Mouse (Mus musculus) macrophage (primary cell): ENCODE measurements around the gene Hap1. TPM values are rescaled to one million over a fixed set of nuclear protein-coding genes. Genes with fewer than 3 reads are reported as not detected.

Experiments used
- H3K27ac ChIP-seq: fragments of 350-480 bp; formaldehyde crosslinking; 2 replicates; pipeline ENCODE4 v1.9.0; 2021
- H3K36me3 ChIP-seq: fragments of 350-480 bp; formaldehyde crosslinking; 2 replicates; pipeline ENCODE4 v1.9.0; 2021; ENCODE audit errors: inconsistent target
- H3K4me3 ChIP-seq: fragments of 350-480 bp; formaldehyde crosslinking; 2 replicates; pipeline ENCODE4 v1.9.0; 2021; ENCODE audit errors: inconsistent target
- H3K79me2 ChIP-seq: fragments of 350-480 bp; formaldehyde crosslinking; 2 replicates; pipeline ENCODE4 v1.9.0; 2021; ENCODE audit errors: inconsistent target
- WGBS: methylation state at CpG from one replicate; pipeline ENCODE4 v1.1.7; 2026; ENCODE audit warnings: inconsistent platforms; ENCODE audit not compliant: missing documents; 5-methylcytosine and 5-hydroxymethylcytosine counted together
- polyA plus RNA-seq: library from polyadenylated mRNA; stranded (reverse); fragments of 250-400 nt; gene quantifications from 3 replicates; pipeline ENCODE4 v1.2.4, GENCODE M21; 2018; ENCODE audit warnings: inconsistent platforms
- total RNA-seq, 78 experiments: library from RNA; depleted of rRNA; stranded (reverse); fragments of 250-400 nt; gene quantifications; 1 replicate in 9 of 78; 2 replicates in 24 of 78; 3 replicates in 43 of 78; 4 replicates in 2 of 78; pipeline ENCODE4 v1.2.4; 2018; ENCODE audit warnings: inconsistent platforms in 56 of 78

Hap1 gene
- 1 to 10 TPM in 5 of 26 experiments, under 1 TPM in 10, not detected in 11; 0.26 to 5.2 (median 0.92) TPM for total RNA-seq (2018; cell fraction: chromatin; rRNA removed)
- total RNA-seq (2018; cell fraction: cytosol; rRNA removed), result under 1 TPM in 24 of 26 experiments, not detected in 2; 0.06 to 0.96 (median 0.19) TPM
- total RNA-seq (2018; cell fraction: nucleus; rRNA removed), result 1 to 10 TPM in 5 of 26 experiments, under 1 TPM in 13, not detected in 8; 0.41 to 3.6 (median 0.76) TPM
- 0.36 to 0.81 TPM in 2 of 3 replicates, not detected in the other for polyA plus RNA-seq

DNA sequence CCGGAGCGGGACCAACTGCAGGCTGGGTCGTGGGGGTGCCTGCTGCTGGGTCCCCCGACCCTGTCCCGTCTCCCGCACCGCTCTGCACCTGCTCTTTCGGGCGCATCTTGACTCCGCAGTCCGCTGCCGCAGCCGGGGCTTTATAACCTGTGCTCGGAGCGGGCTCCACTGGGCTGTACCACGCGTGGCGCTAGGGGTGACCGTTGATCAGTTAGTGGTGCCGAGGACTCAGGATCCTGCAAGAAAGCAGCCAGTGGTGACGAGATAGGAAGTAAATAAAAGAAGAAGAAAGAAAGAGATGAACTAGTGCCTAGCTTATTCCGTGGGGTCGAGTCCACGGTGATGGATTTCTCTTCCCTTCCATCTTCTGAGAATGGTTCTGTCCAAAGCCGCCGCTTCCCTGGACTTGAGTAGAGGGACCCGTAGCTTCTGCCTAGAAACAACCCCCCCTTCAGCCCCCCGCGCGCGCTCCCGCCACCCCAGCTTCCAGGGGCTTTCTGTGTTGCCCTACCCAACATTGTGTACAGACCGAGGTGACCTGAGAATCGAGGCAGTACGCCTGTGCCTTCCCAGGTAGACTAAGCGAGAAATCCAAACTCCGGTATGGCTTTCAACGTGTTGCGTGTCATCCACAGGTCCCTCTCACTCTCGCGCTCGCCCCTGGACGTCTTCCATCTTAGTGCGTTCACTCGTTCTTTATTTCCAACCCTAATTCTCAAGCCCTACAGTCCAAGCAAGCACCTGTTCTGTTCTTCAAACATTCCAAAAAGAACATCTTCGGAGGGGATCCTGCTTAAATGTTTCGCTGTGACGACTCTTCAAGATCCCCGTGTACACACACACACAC lies at the start of gene Hap1:
TSS of gene Hap1 (minus strand) at position 157 of the 847 bp plus-strand sequence.
- Histone ChIP-seq H3K79me2 (no peaks in the 10 kb centered on the region), H3K27ac (no peak within 1 kb of the TSS), H3K4me3 (peak within 1 kb of the TSS; percentile 43), H3K36me3 (no peaks in the 10 kb centered on the region)
- WGBS, result 4% methylated on average over 49 of the region's 49 CpGs

DNA sequence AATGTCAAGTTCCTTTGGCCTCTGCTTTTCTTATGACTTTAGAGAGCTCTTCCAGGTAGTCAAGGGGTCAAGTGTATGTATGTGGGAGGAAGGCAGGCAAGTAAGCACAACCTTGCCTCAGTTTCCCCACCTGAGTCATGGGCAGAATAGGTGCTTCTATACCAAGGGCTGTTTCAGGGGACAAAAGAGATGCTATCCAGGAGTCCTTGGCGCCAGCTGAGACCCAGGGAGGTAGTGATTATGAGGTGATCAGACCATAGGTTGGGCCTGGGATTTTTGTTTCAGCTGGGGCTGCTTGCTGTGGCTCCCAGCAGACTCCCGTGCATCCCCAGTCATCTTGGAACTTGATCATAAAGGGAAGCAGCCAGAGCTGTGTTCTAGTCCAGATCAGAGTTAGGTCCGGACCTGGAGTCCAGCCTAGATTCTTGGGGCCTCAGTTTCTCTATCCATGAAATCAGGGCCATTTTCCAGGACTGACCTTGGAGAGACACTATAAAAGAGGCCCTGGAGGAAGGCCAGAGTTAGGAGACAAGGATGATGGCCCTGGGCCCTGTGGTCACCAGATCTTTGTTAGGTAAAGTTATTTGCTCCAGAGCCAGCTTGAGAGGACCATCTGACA lies 48.6 kb upstream of the Hap1 start:
- H3K79me2 ChIP-seq, result no peaks in the 10 kb centered on the region
- no peak overlapping the region for H3K27ac ChIP-seq
- no peaks in the 10 kb centered on the region for H3K36me3 ChIP-seq
- no peak overlapping the region for H3K4me3 ChIP-seq
- 90% methylated on average over 3 of the region's 3 CpGs for WGBS

DNA sequence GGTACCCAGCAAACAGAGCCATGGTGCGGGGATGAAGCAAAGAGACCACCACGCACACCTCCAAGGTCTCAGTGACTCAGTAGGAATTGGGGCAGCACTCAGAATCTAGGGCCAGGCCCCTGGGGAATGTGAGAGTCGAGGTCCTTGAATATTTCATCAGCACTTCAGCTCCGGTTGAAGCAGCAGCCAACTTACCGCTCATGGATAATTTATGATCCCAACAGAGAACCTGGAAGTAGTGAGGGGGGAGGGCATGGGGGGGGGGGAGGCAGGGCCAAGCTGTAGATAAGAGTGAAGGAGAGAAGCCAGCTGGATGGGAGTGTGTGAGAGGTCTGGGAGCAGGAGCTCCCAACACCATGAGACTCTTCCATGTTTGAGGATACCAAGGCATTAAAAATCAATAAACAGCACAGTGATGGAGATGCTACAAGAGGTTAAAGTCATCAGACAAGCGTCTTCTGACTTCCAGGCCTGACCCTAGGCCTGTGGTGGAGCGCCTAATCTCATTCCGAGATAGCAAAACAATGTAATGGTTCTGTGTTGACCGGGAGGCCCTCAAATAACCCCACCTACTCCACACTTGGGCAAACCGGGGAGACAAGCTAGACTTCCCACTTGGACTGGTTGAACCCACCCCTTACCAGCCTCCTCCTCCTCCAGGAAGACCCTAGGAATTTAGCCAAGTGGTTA lies 47.7 kb upstream of the Hap1 start:
- WGBS, result 87% methylated on average over 10 of the region's 10 CpGs
- Histone ChIP-seq H3K27ac (no peak overlapping the region), H3K36me3 (no peaks in the 10 kb centered on the region), H3K4me3 (no peak overlapping the region), H3K79me2 (no peaks in the 10 kb centered on the region)

DNA sequence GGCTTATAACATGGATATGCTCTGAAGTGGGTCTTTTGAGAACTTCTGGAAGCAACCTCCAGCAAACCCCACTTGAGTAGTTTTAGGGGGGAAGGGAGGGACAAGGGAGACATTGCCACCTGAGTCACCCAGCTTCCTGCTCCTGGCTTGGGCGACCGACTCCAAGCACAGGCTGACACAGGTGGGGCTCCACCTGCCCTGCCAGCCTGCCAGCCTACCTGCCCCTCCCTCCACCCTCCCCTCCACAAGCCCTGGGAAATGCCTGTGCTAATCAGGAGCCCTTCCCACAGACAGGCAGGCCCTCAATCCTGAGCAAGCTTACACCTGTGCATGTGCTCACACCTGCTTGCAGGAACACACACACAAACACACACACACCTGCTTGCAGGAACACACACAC lies 46.8 kb upstream of the Hap1 start:
- 90% methylated on average over 2 of the region's 2 CpGs for WGBS
- no peak overlapping the region for H3K4me3 ChIP-seq
- H3K36me3 ChIP-seq, result no peaks in the 10 kb centered on the region
- H3K79me2 ChIP-seq, result no peaks in the 10 kb centered on the region
- no peak overlapping the region for H3K27ac ChIP-seq

DNA sequence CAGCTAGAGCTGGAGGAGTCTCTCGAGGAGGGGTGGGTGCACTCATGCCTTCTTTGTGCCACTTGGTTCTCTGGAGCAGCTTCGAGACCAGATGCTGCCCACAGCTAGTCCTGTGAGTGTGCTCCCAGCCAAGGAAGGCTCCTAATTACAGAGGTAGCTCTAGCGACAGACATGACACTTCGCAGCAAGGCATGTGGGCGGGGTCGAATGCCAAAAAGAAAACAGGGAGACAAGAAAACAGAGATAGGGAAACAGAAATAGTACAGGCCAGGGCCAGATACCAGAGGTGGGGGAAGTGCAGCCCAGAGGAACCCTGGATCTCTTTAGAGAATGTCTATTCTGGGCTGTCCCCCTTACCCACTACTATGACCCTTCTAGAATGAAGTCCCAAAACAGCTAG lies 46.3 kb upstream of the Hap1 start:
- WGBS, result 92% methylated on average over 6 of the region's 6 CpGs
- no peaks in the 10 kb centered on the region for H3K36me3 ChIP-seq
- no peaks in the 10 kb centered on the region for H3K79me2 ChIP-seq
- no peak overlapping the region for H3K4me3 ChIP-seq
- no peak overlapping the region for H3K27ac ChIP-seq

DNA sequence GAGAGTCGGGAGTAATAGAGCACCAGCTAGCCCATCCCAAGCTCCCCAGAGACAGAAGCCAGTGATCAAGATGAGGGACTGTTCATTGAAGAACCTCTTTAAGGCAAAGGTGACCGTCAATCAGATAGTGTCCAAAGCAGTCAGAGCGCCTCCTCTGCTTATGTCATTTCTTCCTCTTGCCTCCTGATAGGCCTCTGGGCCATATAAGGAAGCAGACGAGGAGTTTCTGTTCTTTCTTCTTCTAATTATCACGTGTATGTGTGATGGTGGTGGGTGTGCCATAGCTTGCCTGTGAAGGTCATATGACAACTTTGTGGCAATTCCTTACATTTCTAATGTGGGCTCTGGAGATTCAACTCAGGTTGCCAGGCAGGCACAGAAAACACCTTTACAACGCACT lies 44.9 kb upstream of the Hap1 start:
- H3K79me2 ChIP-seq, result no peaks in the 10 kb centered on the region
- H3K36me3 ChIP-seq, result no peaks in the 10 kb centered on the region
- no peak overlapping the region for H3K4me3 ChIP-seq
- no peak overlapping the region for H3K27ac ChIP-seq
- 43% methylated on average over 6 of the region's 6 CpGs for WGBS

DNA sequence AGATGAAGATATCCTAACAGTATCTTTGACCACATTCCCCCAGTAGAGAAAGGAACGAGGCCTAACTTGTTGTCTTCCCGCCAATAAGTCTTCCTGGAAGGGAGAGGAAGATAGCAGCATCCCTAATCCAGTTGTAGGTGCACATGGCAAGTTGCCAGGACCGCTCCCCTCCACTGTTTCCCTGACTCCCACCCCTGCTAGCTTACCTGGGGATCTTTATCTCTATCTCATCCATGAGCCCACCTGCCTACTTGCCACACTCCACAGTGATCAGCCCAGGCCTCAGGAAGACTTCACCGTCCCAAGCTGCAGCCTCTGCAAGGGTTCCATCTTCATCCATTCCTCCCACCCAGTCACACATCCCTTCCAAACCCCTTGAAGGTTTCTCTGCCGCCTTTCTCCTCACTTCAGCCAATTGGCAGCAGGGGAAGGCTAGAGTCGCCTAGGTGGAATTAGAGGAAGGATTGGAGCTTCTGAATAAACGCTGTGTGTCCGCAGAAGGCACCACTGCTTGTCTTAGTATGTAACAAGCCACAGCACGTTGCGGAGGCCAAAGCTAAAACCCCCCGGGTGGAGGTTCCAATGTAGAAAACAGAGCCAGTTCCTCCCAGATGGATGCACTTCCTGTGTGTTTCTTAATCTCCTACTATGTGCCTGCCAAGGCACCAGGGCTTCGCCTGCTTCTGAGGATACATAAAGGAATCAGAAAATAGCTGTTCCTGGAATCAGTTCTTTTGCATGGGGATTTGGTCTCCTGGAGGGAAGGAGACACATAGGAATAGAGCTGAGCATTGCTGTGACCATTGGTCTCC lies 44.0 kb upstream of the Hap1 start:
- Histone ChIP-seq H3K27ac (no peak overlapping the region), H3K4me3 (no peak overlapping the region), H3K36me3 (no peaks in the 10 kb centered on the region), H3K79me2 (no peaks in the 10 kb centered on the region)
- WGBS, result 86% methylated on average over 12 of the region's 12 CpGs

DNA sequence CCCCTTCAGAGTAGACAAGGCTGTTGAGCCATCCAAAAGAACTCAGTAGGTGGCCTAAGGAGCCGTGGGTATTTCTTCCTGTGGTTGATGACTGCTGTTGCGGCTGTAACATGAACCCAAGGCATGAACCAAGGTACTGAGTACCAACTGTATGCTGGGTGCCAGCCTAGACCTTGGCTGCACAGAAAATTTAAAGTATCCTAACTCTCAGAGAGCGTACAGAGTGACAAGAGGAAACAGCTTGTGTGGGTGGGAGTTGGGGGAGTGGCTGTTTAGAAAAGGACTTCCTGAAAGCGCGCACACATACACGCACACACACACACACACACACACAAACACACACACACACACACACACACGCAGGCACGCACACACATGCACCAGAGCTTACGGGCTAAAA lies 43.4 kb upstream of the Hap1 start:
- H3K4me3 ChIP-seq, result no peak overlapping the region
- H3K27ac ChIP-seq, result no peak overlapping the region
- 41% methylated on average over 3 of the region's 9 CpGs for WGBS
- H3K36me3 ChIP-seq, result no peaks in the 10 kb centered on the region
- no peaks in the 10 kb centered on the region for H3K79me2 ChIP-seq

DNA sequence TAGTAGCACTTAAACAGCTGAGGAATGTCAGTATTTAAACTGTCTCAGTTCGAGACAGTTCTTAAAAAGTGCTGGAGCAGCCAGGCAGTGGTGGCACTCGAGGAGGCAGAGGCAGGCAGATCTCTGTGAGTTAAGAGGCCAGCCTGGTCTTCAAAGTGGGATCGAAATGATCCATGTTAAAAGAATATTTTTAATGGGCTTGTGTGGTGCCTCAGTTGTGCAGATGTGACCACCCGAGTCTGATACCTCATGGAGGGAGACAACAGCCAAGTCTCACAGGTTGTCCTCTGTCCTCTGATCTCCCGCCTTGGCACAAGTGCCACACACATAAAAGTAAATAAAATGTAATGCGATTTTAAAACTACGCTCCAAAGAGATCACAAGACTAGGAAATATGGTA lies 42.6 kb upstream of the Hap1 start:
- no peak overlapping the region for H3K4me3 ChIP-seq
- no peaks in the 10 kb centered on the region for H3K79me2 ChIP-seq
- WGBS, result 96% methylated on average over 6 of the region's 7 CpGs
- H3K27ac ChIP-seq, result no peak overlapping the region
- no peaks in the 10 kb centered on the region for H3K36me3 ChIP-seq

DNA sequence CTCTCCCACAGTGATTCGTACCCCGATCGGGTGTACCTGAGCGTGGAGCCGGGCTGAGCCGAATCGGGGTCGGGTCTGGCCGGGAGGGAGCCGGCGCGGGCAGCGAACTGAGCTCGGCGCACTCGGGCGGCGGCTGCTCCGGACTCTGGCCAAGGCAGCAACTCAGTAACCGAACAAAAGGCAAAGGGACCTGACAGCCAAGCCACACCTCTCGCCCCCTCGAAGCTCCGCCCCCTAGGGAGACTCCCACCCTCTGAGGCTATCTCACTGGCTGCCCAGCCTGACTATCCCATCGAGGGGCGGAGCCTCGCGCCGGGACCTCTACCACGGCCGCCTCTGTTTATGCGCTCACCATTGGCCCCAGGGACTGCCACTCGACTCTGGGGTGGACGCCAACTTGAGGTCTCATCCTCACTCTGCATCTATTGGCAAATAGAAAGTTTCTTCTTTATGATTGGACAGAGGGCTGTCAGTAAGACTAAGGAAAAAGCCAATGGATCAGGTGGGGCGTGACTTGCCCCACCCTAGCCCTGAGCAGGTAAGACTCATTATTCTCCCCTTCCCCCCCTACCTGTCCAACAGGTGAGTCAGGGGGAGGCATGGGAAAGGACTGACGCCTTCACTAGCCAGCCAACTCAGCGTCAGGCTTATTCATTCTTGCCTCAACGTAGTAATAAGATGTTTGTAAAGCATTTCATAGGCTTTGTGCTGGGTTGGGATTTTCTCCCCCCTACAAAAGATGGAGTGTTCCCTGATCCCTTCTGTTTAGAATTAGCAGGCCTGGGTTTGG lies 41.9 kb upstream of the Hap1 start, which contains the start of gene Jup:
TSS of gene Jup (minus strand) at position 164 of the 790 bp plus-strand sequence.
- WGBS, result 8% methylated on average over 36 of the region's 37 CpGs
- peak within 1 kb of the TSS; percentile 22 for H3K4me3 ChIP-seq
- H3K27ac ChIP-seq, result no peak within 1 kb of the TSS
- no peaks in the 10 kb centered on the region for H3K36me3 ChIP-seq
- H3K79me2 ChIP-seq, result no peaks in the 10 kb centered on the region

DNA sequence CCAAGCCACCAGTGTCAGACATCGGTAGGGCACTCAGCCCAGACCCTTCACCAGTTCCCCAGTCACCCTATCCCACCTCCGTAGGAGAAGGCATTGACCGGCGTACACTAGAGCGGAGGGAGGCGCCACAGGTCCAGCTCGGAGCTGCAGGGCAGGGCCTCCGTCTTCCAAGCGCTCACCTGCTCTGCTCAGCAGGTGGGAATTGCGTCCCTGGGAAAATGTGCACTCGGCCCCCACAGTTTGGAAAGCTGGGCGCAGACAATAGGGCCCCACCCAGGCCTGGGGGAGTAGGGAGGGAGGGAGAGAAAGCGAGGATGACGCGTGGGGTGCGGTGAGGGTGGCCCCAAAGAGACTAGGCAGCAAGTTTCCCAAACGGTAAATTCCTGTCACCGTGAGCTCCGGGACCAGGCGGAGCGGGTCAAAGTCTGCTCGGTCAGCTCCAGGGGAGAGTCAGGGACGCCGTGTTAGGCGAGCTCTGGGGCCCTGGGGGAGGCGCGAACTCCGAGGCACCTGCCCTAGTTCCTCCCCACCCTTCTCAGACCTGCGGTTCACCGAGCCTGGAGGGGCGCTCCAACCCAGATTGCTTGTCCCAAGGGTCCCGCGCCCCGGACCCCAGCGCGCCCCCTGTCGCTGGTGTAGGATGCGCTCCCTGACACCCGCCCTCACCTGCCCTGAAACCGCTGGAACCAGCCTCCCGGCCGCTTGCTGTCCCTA lies 41.1 kb upstream of the Hap1 start:
- WGBS, result 5% methylated on average over 42 of the region's 42 CpGs

DNA sequence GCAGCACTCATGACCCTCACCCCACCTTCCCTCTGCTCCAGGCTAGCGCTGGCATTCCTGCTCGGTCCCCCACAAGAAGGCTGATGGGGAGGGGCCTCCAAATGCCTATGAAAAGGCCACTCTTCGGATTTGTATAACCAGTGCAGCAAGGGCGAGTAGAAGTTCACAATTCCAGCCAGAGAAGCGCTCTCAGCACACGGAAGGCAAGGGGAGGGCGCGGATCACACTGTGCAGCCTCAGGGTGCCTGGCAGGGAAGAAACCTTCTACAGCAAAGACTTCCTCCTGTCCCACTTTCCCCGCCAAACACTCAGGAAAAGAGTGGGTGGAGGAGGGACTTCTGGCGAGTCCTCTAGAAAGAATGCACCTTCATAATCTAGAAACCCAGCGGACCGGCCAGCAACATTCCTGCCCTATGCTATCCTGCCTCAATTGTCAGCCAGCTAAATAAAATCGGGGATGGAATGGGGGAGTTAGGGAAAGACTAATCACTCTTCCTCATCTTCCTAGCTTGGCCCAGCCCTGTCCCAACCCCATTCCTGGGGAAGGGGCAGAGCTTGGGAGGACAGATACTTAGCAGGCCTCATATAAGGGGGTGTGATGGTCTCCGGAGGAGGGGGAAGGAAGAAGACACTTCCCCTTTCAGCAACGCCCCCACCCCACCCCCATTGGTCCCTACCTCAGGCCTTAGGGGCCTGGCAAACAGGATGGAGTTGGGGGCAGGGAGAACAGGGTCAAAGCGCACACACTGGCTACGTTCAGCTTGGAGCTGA lies 40.1 kb upstream of the Hap1 start:
- H3K79me2 ChIP-seq, result no peaks in the 10 kb centered on the region
- no peaks in the 10 kb centered on the region for H3K36me3 ChIP-seq
- H3K27ac ChIP-seq, result no peak overlapping the region
- H3K4me3 ChIP-seq, result no peak overlapping the region
- WGBS, result 77% methylated on average over 15 of the region's 17 CpGs

More for the DNA sequence above, 41.1 kb upstream of the Hap1 start:
- Histone ChIP-seq H3K27ac (no peak overlapping the region), H3K79me2 (no peaks in the 10 kb centered on the region), H3K36me3 (no peaks in the 10 kb centered on the region), H3K4me3 (peak overlapping the region; percentile 22)
